Mouse (Mus musculus) embryo, embryonic 9.5 days (tissue): ENCODE data around the gene Zmym6.

Experiments
- DNase-seq: peaks from one replicate; pipeline ENCODE4 v3.0.0-alpha.2; 2017; ENCODE audit errors: extremely low spot score

Gene Zmym6

DNA sequence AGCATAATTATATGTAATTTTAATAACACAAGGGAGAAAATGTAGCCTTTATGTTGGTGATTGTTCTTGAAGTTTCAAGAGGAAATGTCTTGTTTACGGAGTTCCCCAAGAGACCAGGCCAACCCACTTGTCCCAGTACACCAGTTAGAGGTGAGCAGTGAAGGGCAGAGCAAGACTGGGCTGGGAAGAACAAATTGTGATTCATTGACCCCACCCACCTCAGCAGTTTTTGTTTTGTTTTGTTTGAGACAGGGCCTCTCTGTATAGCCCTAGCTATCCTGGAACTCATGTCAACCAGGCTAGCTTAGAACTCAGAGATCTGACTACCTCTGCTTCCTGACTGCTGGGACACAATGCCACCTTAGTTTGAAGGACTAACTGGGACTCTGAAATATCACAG lies 47.1 kb downstream of the Zmym6 start:
- no peak for DNase-seq

DNA sequence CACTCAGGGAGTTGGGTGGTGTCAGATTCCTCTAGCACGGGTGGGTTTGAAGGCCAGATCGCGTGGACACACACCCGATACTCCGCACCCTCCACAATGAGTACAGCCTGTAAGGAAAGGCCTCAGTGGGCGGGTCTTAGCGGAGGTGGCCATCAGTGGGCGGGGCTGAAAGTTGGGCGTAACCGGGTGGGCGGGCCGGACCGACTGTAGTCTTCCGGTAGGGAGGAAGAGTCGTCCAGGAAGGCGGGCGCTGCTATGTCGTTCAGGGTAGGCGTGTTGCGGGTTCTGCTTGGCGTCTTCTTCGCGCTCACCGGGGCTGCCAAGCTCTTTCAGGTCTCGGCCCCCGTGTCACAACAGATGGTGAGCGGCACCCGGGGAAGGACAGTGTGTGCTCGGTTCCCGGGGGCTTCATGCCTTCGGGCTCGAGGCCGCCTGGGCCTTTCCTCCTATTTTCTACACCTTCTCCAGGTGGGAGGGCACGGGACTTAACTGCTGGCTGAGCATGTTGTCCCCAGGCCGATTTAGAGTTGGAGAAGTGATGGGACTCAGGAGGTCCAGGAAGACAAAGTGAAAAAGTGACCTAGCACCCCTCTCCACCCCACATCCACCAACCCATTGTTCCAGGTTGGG lies 48.8 kb downstream of the Zmym6 start:
- DNase-seq: peak; percentile 93

DNA sequence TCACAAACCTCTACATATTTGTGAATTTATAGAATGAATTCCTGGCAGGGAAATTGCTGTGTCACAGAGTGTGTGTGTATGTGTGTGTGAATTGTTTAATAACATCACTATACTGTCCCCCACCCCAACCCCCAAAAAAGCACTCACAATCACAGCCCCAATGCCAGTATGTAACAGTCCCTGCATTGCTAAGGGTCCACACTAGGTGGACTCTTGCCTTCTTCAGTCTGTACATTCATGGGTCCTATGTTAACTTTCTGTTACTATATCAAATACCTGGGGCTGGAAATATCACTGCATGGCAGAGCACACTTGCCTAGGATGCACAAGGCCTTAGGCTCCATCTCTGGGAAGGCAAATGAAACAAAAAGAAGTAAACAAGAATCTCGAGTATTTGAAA lies 57.5 kb downstream of the Zmym6 start:
- DNase-seq: no peak

DNA sequence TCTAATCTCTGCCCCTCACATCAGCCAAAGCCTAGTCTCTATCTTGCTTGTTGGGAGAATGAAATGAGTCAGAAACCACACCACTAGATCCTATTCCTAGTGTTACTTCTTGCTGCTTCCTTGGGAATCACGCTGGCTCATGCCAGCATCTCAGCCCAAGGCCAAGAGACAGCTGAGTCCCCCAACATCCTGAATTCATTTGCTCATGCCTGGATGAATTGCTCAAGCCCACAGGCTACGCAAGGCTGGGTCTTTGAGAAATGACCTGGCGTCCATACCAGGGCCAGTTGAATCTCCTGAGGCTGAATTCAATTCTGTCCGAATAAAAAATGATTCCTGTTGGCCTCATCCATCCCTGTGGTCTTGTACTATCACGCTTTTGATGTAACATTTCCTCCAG lies 60.4 kb downstream of the Zmym6 start:
- no peak for DNase-seq

DNA sequence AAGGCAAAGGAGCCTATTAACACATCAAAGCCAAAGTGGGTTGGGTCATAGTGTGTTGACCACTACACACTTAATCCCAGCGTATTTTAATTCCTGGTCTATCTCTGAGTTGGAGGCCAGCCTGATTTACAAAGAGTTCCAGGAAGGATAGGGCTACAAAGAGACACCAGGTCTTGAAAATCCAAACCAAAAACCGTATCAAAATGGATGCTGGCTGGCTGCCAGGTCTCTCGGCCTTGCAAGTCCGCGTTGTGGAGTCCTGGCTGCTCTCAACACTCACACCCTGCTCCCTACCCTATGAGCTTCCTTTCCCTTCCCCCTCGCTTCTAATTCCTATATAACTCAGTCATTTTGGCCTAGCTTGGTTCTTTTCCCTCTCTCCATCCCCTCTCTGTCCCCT lies 61.3 kb downstream of the Zmym6 start:
- no peak for DNase-seq

DNA sequence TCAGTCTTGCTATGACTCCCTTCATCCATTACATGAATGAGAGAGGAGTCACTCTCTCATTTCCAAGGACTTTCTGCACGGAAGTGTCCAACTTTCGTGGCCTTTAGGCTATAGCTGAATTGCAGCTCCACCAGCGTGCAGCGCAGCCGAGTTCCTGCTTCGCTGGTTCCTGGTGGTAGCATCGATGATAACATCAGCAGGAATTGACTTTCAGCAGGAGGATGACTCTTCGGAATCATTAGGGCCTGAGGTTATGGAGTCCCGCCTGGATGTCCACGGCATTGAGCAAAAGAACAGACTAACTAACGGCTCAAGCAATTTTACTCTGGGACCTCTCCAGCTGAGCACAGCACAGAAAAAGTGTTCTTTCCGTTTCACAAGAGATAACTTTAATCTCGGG lies 72.8 kb downstream of the Zmym6 start:
- DNase-seq: no peak

DNA sequence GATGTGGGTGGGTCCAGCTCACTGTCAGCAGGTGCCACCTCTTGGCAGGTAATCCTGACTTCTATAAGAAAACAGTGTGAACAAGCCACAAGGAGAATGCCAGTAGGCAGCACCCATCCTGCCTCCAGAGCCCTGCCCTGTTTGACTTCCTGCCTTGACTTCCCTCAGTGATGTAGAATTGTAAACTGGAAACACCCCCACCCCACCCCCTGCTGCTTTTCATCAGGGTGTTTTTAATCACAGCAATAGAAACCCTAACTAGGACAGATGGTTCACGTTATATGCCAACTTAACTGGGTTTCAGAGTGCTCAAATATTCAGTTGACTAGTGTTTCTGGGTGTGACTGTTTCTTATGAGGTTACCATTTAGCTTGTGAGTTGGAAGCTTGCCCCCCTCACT lies 76.2 kb downstream of the Zmym6 start:
- no peak for DNase-seq

DNA sequence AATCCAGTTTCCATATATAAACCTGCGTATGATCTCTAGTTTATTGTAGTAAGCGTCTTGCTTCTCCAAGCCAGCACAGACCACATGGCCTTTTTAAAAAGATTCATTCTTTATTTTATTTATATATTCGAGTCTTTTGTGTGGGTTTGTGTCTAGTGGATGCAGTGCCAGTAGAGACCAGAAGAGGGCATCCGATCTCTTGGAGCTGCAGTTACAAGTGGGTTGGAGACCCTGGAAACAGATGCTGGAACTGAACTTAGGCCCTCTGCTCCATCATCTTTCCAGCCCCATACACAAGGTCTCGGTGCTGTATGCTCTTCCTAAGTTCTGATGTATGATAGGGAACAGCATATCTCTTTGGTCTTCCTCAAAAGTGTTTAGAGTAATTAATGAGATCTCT lies 78.6 kb downstream of the Zmym6 start:
- DNase-seq: no peak

DNA sequence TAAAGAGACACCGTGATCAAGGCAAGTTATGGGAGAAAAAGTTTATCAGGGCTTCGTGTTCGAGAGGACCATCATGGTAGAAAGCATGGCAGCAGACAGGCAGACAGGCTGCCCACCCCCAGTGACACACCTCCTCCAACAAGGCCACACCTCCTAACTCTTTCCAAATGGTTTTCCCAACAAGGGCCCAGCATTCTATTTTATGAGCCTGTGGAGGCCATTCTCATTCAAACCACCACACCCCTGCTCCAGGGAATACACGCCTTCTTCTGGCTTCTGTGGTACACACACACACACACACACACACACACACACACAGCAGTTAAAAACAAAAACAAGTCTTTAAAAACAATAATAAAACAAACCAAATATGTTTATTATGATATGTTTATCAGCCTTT lies 80.6 kb downstream of the Zmym6 start:
- no peak for DNase-seq

DNA sequence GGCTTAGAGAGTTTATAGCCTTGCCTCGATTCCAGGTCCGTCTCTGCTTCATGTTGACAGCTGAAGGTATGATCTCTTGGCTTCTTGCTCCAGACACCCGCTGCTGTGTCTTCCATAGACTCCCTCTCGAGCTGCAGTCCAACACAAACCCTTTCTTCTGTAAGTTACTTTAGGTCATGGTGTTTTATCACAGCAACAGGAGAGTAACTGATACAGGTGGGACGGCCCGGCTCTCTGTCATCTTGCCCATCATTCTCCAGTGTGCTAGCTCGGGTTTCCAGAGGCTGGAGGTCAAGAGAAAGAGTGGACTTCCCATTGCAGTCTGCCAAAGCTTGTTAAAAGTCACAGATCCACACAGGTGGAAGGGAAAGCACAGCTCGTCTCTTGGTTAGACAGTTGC lies 86.7 kb downstream of the Zmym6 start:
- DNase-seq: no peak

DNA sequence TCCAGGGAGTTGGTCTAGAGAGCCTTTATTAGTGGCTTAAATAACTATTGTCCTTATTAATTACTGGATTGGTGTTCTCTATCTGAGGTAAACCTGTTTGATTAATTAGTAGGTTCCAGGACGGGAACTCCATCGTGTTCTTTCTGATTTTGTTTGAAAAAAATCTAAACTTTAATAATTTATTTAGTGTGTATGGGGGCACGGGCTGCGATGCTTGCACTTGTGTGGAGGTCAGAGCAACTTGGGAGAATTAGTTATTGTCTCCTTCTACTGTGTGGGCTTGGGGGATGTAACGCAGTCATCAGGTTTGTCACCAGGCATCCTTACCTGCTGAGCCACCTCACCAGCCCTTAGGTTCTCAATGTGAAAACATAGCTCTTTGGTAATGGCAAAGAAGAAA lies 89.9 kb downstream of the Zmym6 start:
- no peak for DNase-seq

DNA sequence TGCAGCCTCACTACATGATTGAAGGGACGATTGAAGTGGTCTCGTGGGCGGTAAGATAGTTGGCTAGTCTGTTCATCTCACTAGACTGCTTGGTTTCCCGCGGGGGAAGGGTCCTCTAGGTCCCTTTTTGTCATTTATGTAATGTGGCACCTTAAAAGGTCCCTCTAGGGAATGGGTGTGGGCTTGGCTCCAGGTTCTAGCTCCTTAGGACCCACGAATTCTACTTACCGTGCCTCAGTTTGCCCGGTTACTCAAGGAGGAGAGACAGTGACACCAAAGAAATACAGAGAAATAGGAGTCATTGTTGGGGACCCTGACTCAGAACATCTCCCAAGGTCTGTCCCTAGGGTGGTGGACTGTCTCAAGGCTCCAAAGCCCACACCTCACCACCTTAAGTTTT lies 90.5 kb downstream of the Zmym6 start:
- DNase-seq: no peak

DNA sequence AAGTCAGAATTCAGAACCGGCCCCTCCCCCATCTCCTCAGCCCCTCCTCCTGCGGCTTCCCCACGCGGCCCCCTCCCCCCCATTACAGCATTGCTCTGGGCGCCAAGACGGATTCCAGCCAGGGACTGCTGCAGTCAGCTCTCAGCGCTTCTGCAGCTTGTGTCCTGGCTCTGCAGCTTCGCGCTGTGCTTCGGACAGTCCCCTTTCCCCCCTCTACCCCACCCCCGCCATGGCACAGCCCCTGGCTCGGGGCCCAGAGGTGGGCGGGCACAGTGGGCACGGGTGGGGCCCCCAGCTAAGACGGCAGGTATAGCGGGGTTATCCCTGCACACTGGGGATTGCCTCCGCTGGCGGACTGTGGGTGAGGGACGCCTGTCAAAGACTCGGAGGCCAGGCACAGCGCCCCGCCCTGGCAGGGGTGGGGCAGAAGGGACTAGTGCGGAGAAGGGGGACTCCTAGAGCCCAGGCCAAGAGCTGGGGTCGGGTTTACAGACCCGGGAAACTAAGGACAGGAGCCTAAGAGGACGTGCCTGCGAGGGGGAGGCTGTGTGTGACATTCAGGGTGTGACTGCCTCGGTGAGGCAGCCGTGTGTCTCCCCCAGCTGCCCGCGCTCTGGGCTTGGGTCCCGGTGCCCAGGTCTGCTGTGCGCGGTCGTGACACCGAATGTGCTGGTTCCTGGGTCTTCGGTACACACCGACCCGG lies 91.2 kb downstream of the Zmym6 start:
- peak; percentile 68 for DNase-seq

DNA sequence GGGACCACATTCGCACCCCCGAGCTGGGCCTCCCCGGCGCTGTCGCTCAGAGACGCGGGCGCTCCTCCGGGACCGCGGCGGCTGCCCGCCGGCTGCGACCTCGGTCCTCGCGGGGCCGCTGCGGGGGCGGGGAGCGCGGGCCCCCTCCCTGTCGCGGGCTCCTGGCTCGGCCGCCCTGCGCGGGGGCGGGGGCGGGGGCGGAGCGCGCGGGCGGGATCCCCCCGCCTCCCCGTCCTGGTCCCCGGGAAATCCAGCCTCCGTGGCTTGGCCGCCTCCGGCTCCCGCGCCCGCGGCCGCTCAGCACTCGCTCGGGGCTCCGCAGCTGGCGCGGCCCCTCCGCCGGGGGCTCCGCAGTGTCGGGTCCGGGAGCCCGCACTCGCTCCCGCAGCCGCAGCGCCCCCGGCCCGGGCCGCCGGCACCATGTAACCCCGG lies 91.7 kb downstream of the Zmym6 start, which contains the start of gene Dlgap3:
Dlgap3 (plus strand) TSS at position 291 of the 432 bp plus-strand sequence.
- DNase-seq: peak; percentile 36

DNA sequence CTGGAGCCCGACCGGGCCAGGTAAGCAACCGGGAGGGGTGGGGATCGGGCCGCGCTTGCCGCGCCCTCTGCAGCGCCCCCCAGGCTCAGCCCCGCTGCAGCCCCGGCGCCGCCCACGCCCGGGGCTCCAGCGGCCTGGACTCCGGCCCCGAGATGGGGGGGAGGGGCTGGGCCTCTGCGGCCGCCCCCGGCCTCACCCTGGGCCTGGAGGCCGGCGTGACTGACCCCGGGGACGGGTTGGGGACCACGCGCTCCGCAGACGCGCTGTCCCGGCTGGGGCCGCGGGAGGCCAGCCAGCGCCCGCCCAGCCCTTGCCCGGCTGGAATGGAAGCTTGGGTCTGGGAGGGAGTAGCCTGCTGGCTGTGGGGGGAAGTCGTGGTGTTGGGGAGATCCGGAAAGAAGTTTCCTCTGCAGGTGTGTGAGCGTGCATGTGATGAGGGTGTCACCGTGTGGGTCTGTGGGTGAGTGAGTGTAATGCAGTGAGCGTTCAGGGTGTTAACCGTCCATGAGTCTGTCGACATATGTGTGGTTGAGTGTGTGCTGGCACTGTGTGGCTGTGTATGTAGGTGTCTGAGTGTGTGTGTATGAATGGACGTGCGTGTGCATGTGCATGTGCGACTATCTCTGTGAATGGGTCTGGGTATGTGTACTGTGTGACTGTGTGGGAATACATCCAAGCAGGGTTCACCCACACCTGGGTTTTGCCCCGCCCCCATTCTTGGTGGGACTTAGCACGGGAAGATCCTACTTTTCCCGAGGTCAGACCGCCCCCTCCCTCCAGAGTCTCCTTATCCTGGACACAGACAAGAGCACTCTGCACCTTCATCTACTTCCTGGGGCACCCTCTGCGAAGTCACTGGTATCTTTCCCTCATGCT lies 92.4 kb downstream of the Zmym6 start:
- DNase-seq: peak; percentile 38

DNA sequence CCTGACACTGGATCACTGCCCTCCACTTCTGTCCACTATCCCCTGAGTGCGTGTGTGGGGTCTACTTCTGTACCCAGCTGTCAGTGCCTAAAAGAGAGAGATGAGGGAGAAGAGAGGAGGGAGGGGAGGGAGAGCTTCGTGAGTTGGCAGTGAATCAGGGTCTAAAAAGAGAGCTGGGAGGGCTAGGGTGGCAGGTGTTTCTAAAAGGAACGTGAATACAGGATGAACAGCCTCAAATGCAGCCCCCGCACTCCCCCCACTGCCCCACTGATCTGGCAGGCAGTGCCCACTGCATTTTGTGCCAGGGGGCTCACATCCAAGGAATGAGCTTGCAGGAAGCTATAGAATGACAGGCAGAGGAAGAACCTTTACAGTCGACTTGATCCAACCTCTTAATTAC lies 93.7 kb downstream of the Zmym6 start:
- no peak for DNase-seq

DNA sequence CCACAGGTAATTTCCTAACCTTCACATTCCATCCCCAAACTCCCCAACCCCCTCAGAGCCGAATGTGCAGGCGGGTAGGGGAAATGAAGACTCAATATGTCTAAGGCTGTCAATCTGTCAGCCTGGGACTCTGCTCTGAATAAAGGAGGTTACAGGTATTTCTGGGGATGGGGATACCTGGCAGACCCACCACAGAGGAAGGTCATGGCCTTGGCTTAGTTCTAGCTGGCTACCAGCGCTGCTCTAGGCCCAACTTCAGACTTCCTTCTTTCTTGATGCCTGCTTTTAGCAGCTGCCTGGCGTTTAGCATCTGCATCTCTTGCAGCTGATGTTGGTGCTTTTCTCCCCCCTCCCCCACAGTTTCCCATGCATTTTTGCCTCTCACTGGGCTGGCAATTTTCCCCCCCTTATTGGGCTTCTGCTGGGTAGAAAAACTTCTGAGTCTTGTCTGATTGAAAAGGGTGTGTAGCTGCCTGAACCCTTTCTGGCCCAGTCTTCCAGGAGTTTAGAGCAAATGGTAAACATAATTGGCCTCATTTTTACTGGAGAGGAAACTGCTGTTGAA lies 94.2 kb downstream of the Zmym6 start:
- no peak for DNase-seq

DNA sequence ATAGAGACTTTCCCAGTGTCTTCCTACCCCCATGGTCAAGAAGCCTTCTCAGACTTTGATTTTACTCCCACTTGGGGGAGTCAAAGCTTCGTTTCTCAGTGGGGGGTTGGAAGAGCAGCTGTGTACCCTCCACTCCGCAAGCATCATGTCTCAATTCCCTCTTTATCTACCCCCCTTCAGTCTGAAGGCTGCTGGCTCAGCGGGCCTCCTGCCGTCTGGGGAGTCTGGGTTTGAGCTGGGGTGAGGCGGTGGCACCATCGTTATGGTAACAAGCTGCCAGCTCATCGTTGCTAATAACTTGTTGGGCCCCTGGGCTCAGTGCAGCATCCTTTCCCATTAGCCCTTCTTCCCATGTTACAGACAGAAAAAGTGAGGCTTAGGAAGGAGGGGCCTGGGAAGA lies 94.9 kb downstream of the Zmym6 start:
- DNase-seq: no peak

DNA sequence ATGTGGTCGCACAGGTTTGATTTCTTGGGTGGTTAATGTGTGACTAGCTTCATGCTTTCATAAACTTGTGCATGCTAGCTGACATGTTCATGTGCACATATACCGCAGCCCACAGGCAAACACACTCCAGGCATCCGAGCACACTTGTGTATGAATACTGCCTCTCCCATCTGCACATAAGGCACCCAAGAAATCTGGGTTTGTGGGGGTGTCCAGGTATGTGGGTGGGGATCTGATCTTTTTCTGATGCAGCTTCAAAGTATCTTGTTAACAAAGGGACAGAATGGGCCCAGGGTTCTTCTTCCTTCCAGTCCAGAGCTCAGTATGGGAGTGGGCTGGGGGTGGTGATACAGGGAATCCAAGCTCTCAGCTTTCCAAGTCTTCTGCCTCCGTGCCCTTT lies 95.4 kb downstream of the Zmym6 start:
- DNase-seq: no peak

DNA sequence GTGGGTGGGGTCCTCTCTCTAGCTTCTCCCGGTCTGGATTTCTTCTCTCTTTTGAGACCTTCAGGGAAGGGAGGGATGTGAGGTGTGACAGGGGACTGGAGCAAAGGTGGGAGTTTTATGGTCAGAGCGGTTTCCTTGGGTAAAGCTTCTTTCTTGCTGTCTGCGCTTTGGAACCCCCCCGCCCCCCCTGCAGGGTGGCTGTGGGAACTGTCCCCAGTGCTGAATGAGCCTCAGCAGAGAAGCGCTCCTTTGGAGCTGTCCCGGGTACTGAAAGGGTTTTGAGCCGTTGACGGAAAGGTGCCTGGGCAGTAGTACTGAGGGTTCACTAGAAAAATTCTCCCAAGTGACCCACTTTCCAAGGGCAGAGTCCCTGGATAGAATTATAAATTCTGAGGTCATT lies 96.3 kb downstream of the Zmym6 start:
- DNase-seq: peak; percentile 75
